11 mouse cellular contexts compared by ENCODE assay signal in genomic region chr13:48594031-48594430, GRCm38 (mm10). TPM values are rescaled to one million over a fixed set of nuclear protein-coding genes. Genes with fewer than 3 reads are reported as not detected.
DNase-seq lines count a peak whose midpoint lies in the region; ATAC-seq and TF ChIP-seq lines count a peak whose summit lies in the region.
"Had no signal": no experiment of that assay in that cellular context is flagged by ENCODE, and none has a peak within 500 bp of the region (broad histone marks: within the 10 kb centered on the region; RNA-seq: fewer than 3 reads in every experiment).

No protein-coding gene starts in this region.

- peak overlapping the region; percentile 26; the same call in 1 of the 2 replicates for H3K4me2 ChIP-seq in neural tube, embryonic 12.5 days (replicated peaks)
- H3K4me2 ChIP-seq in forebrain, embryonic 16.5 days (ENCODE audit: low read length), result peak overlapping the region; percentile 20
- H3K4me2 ChIP-seq: heart, embryonic 13.5 days had no signal

- no peaks in the 10 kb centered on the region for H3K27me3 ChIP-seq in neural tube, embryonic 12.5 days (replicated peaks)
- H3K27me3 ChIP-seq in forebrain, embryonic 16.5 days (replicated peaks; ENCODE audit: control insufficient read depth, insufficient read depth, low read length), result no peaks in the 10 kb centered on the region
- H3K27me3 ChIP-seq: heart, embryonic 13.5 days had no signal

- no peaks in the 10 kb centered on the region for H3K9me3 ChIP-seq in neural tube, embryonic 12.5 days
- no peaks in the 10 kb centered on the region for H3K9me3 ChIP-seq in forebrain, embryonic 16.5 days (ENCODE audit: control insufficient read depth, low read length)
- H3K9me3 ChIP-seq: heart, embryonic 13.5 days had no signal

- intact Hi-C loops in left cerebral cortex, postnatal 25 days (cut with DNase I), result loop anchor here (1.0 kb wide), 1 partner anchor 42 kb away; no protein-coding TSS in a partner anchor

- H3K4me3 ChIP-seq in neural tube, embryonic 12.5 days, result no peak overlapping the region
- no peak overlapping the region for H3K4me3 ChIP-seq in forebrain, embryonic 16.5 days (replicated peaks; ENCODE audit: low read length)
- no peak overlapping the region for H3K4me3 ChIP-seq in olfactory bulb, adult 2 months (ENCODE audit: insufficient read depth, low read depth, low read length)
- H3K4me3 ChIP-seq: heart, embryonic 13.5 days had no signal

- no peak for TF ChIP-seq CTCF in olfactory bulb, adult 2 months (IDR thresholded peaks at IDR 0.05; ENCODE audit: insufficient read depth, low read depth, low read length)

- H3K4me1 ChIP-seq in neural tube, embryonic 12.5 days, result peaks cover 23% of the 10 kb centered on the region
- peaks cover 18% of the 10 kb centered on the region for H3K4me1 ChIP-seq in forebrain, embryonic 16.5 days (replicated peaks; ENCODE audit: control insufficient read depth, insufficient read depth, low read length)
- H3K4me1 ChIP-seq in olfactory bulb, adult 2 months (ENCODE audit: control insufficient read depth, insufficient read depth, low read length), result peaks cover 29% of the 10 kb centered on the region

- no peak for ATAC-seq in neural tube, embryonic 12.5 days (ENCODE audit: low FRiP score, low read depth)
- peak; percentile 26; the same call in 1 of the 2 replicates for ATAC-seq in forebrain, embryonic 16.5 days

- H3K27ac ChIP-seq in neural tube, embryonic 12.5 days, result no peak overlapping the region
- H3K27ac ChIP-seq in forebrain, embryonic 16.5 days (ENCODE audit: low read length), result no peak overlapping the region; the same call in 1 of the 2 replicates
- H3K27ac ChIP-seq in olfactory bulb, adult 2 months (ENCODE audit: insufficient read depth, low read depth, low read length), result peak overlapping the region; percentile 91
- H3K27ac ChIP-seq: heart, embryonic 13.5 days; liver, embryonic 14.5 days had no signal

- no peak for DNase-seq in neural tube, embryonic 10.5 days (ENCODE audit: extremely low spot score, low spot score)
- DNase-seq in left cerebral cortex, postnatal 25 days (ENCODE audit: low spot score in 2 of 2), result peak; percentile 45 to 76
- DNase-seq in yolk sac, embryonic 10.5 days (ENCODE audit: low spot score), result no peak
- no peak for DNase-seq in lung, postnatal 14 days
- no peak for DNase-seq in urinary bladder, postnatal 4 days (ENCODE audit: low spot score in 2 of 2)
- DNase-seq: thymus, postnatal 14 days had no signal

- no peak overlapping the region for H3K9ac ChIP-seq in neural tube, embryonic 12.5 days
- no peak overlapping the region for H3K9ac ChIP-seq in forebrain, embryonic 16.5 days (replicated peaks; ENCODE audit: low read depth, low read length)
- H3K9ac ChIP-seq: heart, embryonic 13.5 days; liver, embryonic 14.5 days had no signal

- no peak for TF ChIP-seq POLR2A in olfactory bulb, adult 2 months (IDR thresholded peaks at IDR 0.05; ENCODE audit: insufficient read depth, low read depth, low read length)

- no peaks in the 10 kb centered on the region for H3K36me3 ChIP-seq in neural tube, embryonic 12.5 days
- peaks cover 8% of the 10 kb centered on the region for H3K36me3 ChIP-seq in forebrain, embryonic 16.5 days (ENCODE audit: control insufficient read depth, insufficient read depth)

- WGBS in neural tube, embryonic 12.5 days, result 44% methylated on average over 10 of the region's 10 CpGs
- WGBS in forebrain, embryonic 16.5 days, result 11% methylated on average over 10 of the region's 10 CpGs
- WGBS in olfactory bulb, adult 2 months, result 19% methylated on average over 10 of the region's 10 CpGs

RNA-seq across cellular contexts. Expression of gene Ptpdc1, which starts 31.4 kb away (rescaled TPM):
- 15.5 and 19.1 TPM in 2 replicates for polyA plus RNA-seq in neural tube, embryonic 12.5 days (2016; fragmentation: Nextera tagmentation; extraction: Ambion mirVana)
- polyA plus RNA-seq in forebrain, embryonic 16.5 days (2015; fragmentation: Nextera tagmentation; extraction: Ambion mirVana), result 16.5 and 18.8 TPM in 2 replicates
- 10 to 100 TPM; 25.0 to 25.8 TPM for total RNA-seq in left cerebral cortex, postnatal 25 days (2021)
- not detected in 2 replicates for polyA plus RNA-seq in olfactory bulb, adult 2 months (2012; ENCODE audit: insufficient read depth, insufficient read length, low replicate concordance, missing spikeins)

Comparison
In these comparisons a context has a peak if more than half of its experiments do, and no peak if none do; other contexts are left out.
1. DNase-seq: peak in left cerebral cortex, postnatal 25 days (2 of 2); none in neural tube, embryonic 10.5 days (single experiment), yolk sac, embryonic 10.5 days (single experiment), lung, postnatal 14 days (single experiment) and urinary bladder, postnatal 4 days (0 of 2).
2. RNA of gene Ptpdc1, which starts 31.4 kb away (polyA plus RNA-seq): 15.5 to 19.1 TPM in neural tube, embryonic 12.5 days and 16.5 to 18.8 TPM in forebrain, embryonic 16.5 days; not detected in olfactory bulb, adult 2 months; every median in the first group is over 10 times any median in the second.